Mouse (Mus musculus) olfactory bulb, adult 2 months (tissue): Measurements from ENCODE around the gene Ppp6r3.

Experiments used
- CTCF ChIP-seq: fragments of 200-500 bp; IDR thresholded peaks from 2 replicates; pipeline ENCODE4 v1.5.1; 2012; ENCODE audit warnings: low read depth, mild to moderate bottlenecking, low read length, moderate library complexity; ENCODE audit not compliant: insufficient read depth
- POLR2A ChIP-seq: fragments of 200-500 bp; IDR thresholded peaks from 2 replicates; pipeline ENCODE4 v1.6.1; 2012; ENCODE audit warnings: mild to moderate bottlenecking, low read depth, low read length, moderate library complexity; ENCODE audit not compliant: insufficient read depth

GRCm38 (mm10) chr19:3449248-3449647, 126.3 kb downstream of the Ppp6r3 start:
- no peak for TF ChIP-seq CTCF
- no peak for TF ChIP-seq POLR2A
